Mouse (Mus musculus) B cell, adult 2 months (primary cell): ENCODE measurements around the gene Uqcr11.
A peak's percentile ranks its signal among the peaks of the same experiment; 100 is the strongest.

Source experiments
- DNase-seq, 2 experiments: peaks; one replicate each; pipeline ENCODE4 v3.0.0; 2022

The Uqcr11 gene

GRCm38 (mm10) chr10:80369995-80370747 lies 36.5 kb downstream of the Uqcr11 start:
- DNase-seq, result peak; percentile 59 to 61

GRCm38 (mm10) chr10:80368392-80368791 lies 38.2 kb downstream of the Uqcr11 start:
- DNase-seq, result no peak

- DNase-seq, result no peak
Measured at GRCm38 (mm10) chr10:80367954-80368353, 38.7 kb downstream of the Uqcr11 start.

- no peak for DNase-seq
Measured at GRCm38 (mm10) chr10:80365736-80366135, 40.9 kb downstream of the Uqcr11 start.

GRCm38 (mm10) chr10:80363734-80364133 lies 42.9 kb downstream of the Uqcr11 start:
- DNase-seq, result no peak

- peak; percentile 37 to 39 for DNase-seq
Measured at GRCm38 (mm10) chr10:80357994-80358639, 48.5 kb downstream of the Uqcr11 start.

GRCm38 (mm10) chr10:80357336-80357735 lies 49.3 kb downstream of the Uqcr11 start:
- peak in 1 of 2 experiments; percentile 9 for DNase-seq

GRCm38 (mm10) chr10:80356737-80357136 lies 49.9 kb downstream of the Uqcr11 start:
- DNase-seq, result peak in 1 of 2 experiments; percentile 18

GRCm38 (mm10) chr10:80356001-80356682 lies 50.5 kb downstream of the Uqcr11 start, which contains the start of gene Plk5:
Plk5 (plus strand) TSS chr10:80356459.
- no peak for DNase-seq

GRCm38 (mm10) chr10:80355431-80355830 lies 51.2 kb downstream of the Uqcr11 start:
- DNase-seq, result no peak
